Mouse (Mus musculus) kidney, embryonic 16.5 days (tissue): Measurements from ENCODE around the gene Ncoa4. TPM values are rescaled to one million over a fixed set of nuclear protein-coding genes. Genes with fewer than 3 reads are reported as not detected.
"Not testable (repeated sequence)": the region's sequence is repeated elsewhere in the genome, so short reads cannot be mapped to it uniquely, and the experiment has no call there.

Experiments
- ATAC-seq: fragments of 200-750 bp; cut with Nextera tagmentation; 2 replicates; pipeline ENCODE4 v1.8.0; 2017; ENCODE audit warnings: moderate TSS enrichment; ENCODE audit not compliant: low FRiP score, low TSS enrichment
- H3K27ac ChIP-seq: fragments of 300-500 bp; sonication (generic); 2 replicates; pipeline ENCODE4 v1.5.1; 2014; ENCODE audit warnings: low read length
- H3K27me3 ChIP-seq: fragments of 300-500 bp; sonication (generic); 2 replicates; pipeline ENCODE4 v1.6.1; 2014; ENCODE audit warnings: low read length, control low read depth, mixed read lengths; ENCODE audit not compliant: insufficient read depth
- H3K36me3 ChIP-seq: fragments of 300-500 bp; sonication (generic); 2 replicates; pipeline ENCODE4 v1.6.1; 2014; ENCODE audit warnings: low read length, control low read depth, mixed read lengths; ENCODE audit not compliant: insufficient read depth
- H3K4me1 ChIP-seq: fragments of 300-500 bp; sonication (generic); 2 replicates; pipeline ENCODE4 v1.6.1; 2014; ENCODE audit warnings: low read length, control low read depth, mixed read lengths; ENCODE audit not compliant: insufficient read depth
- H3K4me2 ChIP-seq: fragments of 300-500 bp; sonication (generic); replicated peaks from 2 replicates; pipeline ENCODE4 v1.6.1; 2014; ENCODE audit warnings: low read depth, low read length
- H3K4me3 ChIP-seq: fragments of 300-500 bp; sonication (generic); 2 replicates; pipeline ENCODE4 v1.5.1; 2014; ENCODE audit warnings: mild to moderate bottlenecking, low read length
- H3K9ac ChIP-seq: fragments of 300-500 bp; sonication (generic); replicated peaks from 2 replicates; pipeline ENCODE4 v1.6.1; 2014; ENCODE audit warnings: low read length
- H3K9me3 ChIP-seq: fragments of 300-500 bp; sonication (generic); 2 replicates; pipeline ENCODE4 v1.6.1; 2016; ENCODE audit warnings: low read length, control low read depth
- WGBS: fragments of 180-500 bp; shearing (Covaris S2); extraction: QIAGEN DNeasy Blood & Tissue Kit; methylation state at CpG from one replicate; pipeline ENCODE4 v1.1.7; 2014; 5-methylcytosine and 5-hydroxymethylcytosine counted together
- polyA plus RNA-seq: library from polyadenylated mRNA; unstranded; fragments of >200 nt; fragmentation: Nextera tagmentation; extraction: Ambion mirVana; gene quantifications from 2 replicates; pipeline ENCODE4 v1.2.1, GENCODE M21; 2015

Gene Ncoa4
- polyA plus RNA-seq = 115 and 119 TPM in 2 replicates

- under 1% methylated on average over 40 of the region's 40 CpGs for WGBS
- peak; percentile 98 for ATAC-seq
- H3K4me1 ChIP-seq = peaks cover 17% of the 10 kb centered on the region
Measured at GRCm38 (mm10) chr14:32159690-32160246, at the start of gene Ncoa4. Gene Ncoa4, plus strand, starts transcription at chr14:32159865.

GRCm38 (mm10) chr14:32112124-32112523 is 47.5 kb upstream of the Ncoa4 start:
- not testable (repeated sequence) for ATAC-seq, H3K27me3 ChIP-seq, H3K9me3 ChIP-seq, H3K9ac ChIP-seq, H3K27ac ChIP-seq, H3K4me1 ChIP-seq, H3K4me3 ChIP-seq, H3K4me2 ChIP-seq, H3K36me3 ChIP-seq
- 92% methylated on average over 10 of the region's 10 CpGs for WGBS

More at GRCm38 (mm10) chr14:32159690-32160246, at the start of gene Ncoa4:
- peak within 1 kb of the TSS; percentile 92 for H3K4me3 ChIP-seq
- H3K27me3 ChIP-seq = no peaks in the 10 kb centered on the region
- H3K9me3 ChIP-seq = no peaks in the 10 kb centered on the region
- H3K9ac ChIP-seq = peak within 1 kb of the TSS; percentile 90
- H3K4me2 ChIP-seq = peak within 1 kb of the TSS; percentile 91
- peak within 1 kb of the TSS; percentile 85 for H3K27ac ChIP-seq
- H3K36me3 ChIP-seq = no peaks in the 10 kb centered on the region

- H3K36me3 ChIP-seq = no peaks in the 10 kb centered on the region
- no peak overlapping the region for H3K9ac ChIP-seq
- WGBS = 24% methylated on average over 11 of the region's 11 CpGs
- no peak overlapping the region for H3K4me3 ChIP-seq
- no peak overlapping the region for H3K4me2 ChIP-seq
- 0 out of 2 replicates have a peak, but pooled peaks have one; percentile 51 for ATAC-seq
- peak overlapping the region; percentile 1; the same call in 1 of the 2 replicates for H3K27ac ChIP-seq
- H3K4me1 ChIP-seq = no peaks in the 10 kb centered on the region
- no peaks in the 10 kb centered on the region for H3K9me3 ChIP-seq
- no peaks in the 10 kb centered on the region for H3K27me3 ChIP-seq
Measured at GRCm38 (mm10) chr14:32120940-32121919, 38.4 kb upstream of the Ncoa4 start.

GRCm38 (mm10) chr14:32121920-32122315 is 37.7 kb upstream of the Ncoa4 start:
- H3K27ac ChIP-seq = 0 out of 2 replicates have a peak overlapping the region, but pooled peaks have one; percentile 1
- no peaks in the 10 kb centered on the region for H3K4me1 ChIP-seq
- no peaks in the 10 kb centered on the region for H3K27me3 ChIP-seq
- no peak for ATAC-seq
- 46% methylated on average over 2 of the region's 2 CpGs for WGBS
- no peaks in the 10 kb centered on the region for H3K9me3 ChIP-seq
- no peak overlapping the region for H3K4me2 ChIP-seq
- H3K9ac ChIP-seq = no peak overlapping the region
- H3K36me3 ChIP-seq = no peaks in the 10 kb centered on the region
- H3K4me3 ChIP-seq = no peak overlapping the region

GRCm38 (mm10) chr14:32124261-32124660 is 35.4 kb upstream of the Ncoa4 start:
- Histone ChIP-seq H3K9ac (no peak overlapping the region), H3K36me3 (no peaks in the 10 kb centered on the region), H3K4me1 (no peaks in the 10 kb centered on the region), H3K4me3 (no peak overlapping the region), H3K4me2 (no peak overlapping the region), H3K27ac (no peak overlapping the region), H3K9me3 (no peaks in the 10 kb centered on the region), H3K27me3 (no peaks in the 10 kb centered on the region)
- WGBS = 63% methylated on average over 3 of the region's 3 CpGs
- ATAC-seq = no peak

- not testable (repeated sequence) for ATAC-seq, H3K4me1 ChIP-seq, H3K36me3 ChIP-seq, H3K27ac ChIP-seq, H3K9ac ChIP-seq, H3K9me3 ChIP-seq, H3K4me3 ChIP-seq, H3K4me2 ChIP-seq, H3K27me3 ChIP-seq
- WGBS = 91% methylated on average over 5 of the region's 5 CpGs
Measured at GRCm38 (mm10) chr14:32125256-32125655, 34.4 kb upstream of the Ncoa4 start.

GRCm38 (mm10) chr14:32128409-32128808 is 31.3 kb upstream of the Ncoa4 start:
- no peak overlapping the region for H3K27ac ChIP-seq
- no peaks in the 10 kb centered on the region for H3K36me3 ChIP-seq
- no peak for ATAC-seq
- H3K9ac ChIP-seq = no peak overlapping the region
- 79% methylated on average over 5 of the region's 5 CpGs for WGBS
- no peaks in the 10 kb centered on the region for H3K9me3 ChIP-seq
- no peak overlapping the region for H3K4me3 ChIP-seq
- H3K4me1 ChIP-seq = no peaks in the 10 kb centered on the region
- no peaks in the 10 kb centered on the region for H3K27me3 ChIP-seq
- H3K4me2 ChIP-seq = no peak overlapping the region

GRCm38 (mm10) chr14:32131836-32132235 is 27.8 kb upstream of the Ncoa4 start:
- Histone ChIP-seq H3K27me3 (no peaks in the 10 kb centered on the region), H3K27ac (no peak overlapping the region), H3K9ac (no peak overlapping the region), H3K4me3 (no peak overlapping the region), H3K9me3 (no peaks in the 10 kb centered on the region), H3K36me3 (no peaks in the 10 kb centered on the region), H3K4me1 (no peaks in the 10 kb centered on the region), H3K4me2 (no peak overlapping the region)
- 76% methylated on average over 4 of the region's 4 CpGs for WGBS
- no peak for ATAC-seq

GRCm38 (mm10) chr14:32134293-32134692 is 25.4 kb upstream of the Ncoa4 start:
- Histone ChIP-seq H3K27me3 (no peaks in the 10 kb centered on the region), H3K4me1 (no peaks in the 10 kb centered on the region), H3K4me2 (no peak overlapping the region), H3K36me3 (no peaks in the 10 kb centered on the region), H3K27ac (no peak overlapping the region), H3K9me3 (no peaks in the 10 kb centered on the region), H3K4me3 (no peak overlapping the region), H3K9ac (no peak overlapping the region)
- no peak for ATAC-seq
- WGBS = 76% methylated on average over 2 of the region's 2 CpGs

GRCm38 (mm10) chr14:32136467-32136866 is 23.2 kb upstream of the Ncoa4 start:
- WGBS = 63% methylated on average over 3 of the region's 3 CpGs
- not testable (repeated sequence) for H3K4me2 ChIP-seq, H3K27me3 ChIP-seq, H3K4me3 ChIP-seq, H3K27ac ChIP-seq, H3K36me3 ChIP-seq, H3K9ac ChIP-seq, H3K9me3 ChIP-seq, ATAC-seq, H3K4me1 ChIP-seq
